Comparison of ENCODE assay signal across 9 mouse cellular contexts in the genomic region with DNA sequence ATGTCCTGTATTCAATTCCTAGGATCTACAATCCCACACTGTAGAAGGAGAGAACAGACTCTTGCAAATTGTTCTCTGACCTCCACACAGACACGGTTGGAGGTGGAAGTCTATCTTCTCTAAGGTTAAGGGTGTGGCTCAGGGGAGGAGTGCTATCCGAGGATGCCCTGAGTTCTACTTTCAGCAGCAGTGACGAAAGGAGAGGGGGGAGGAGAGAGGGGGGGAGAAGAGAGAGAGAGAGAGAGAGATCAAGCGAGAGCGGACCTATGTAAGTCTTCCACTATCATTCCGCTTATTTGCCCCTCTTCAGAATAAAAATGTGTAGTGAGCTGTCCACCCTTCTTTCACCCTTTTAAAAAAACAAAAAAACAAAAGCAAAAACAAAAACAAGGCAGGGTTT. TPM values are rescaled to one million over a fixed set of nuclear protein-coding genes. Genes with fewer than 3 reads are reported as not detected.
DNase-seq lines count a peak whose midpoint lies in the region; ATAC-seq and TF ChIP-seq lines count a peak whose summit lies in the region.
"Had no signal": no experiment of that assay in that cellular context is flagged by ENCODE, and none has a peak within 500 bp of the region (broad histone marks: within the 10 kb centered on the region; RNA-seq: fewer than 3 reads in every experiment).

No protein-coding gene starts in this region.

- H3K4me1 ChIP-seq in heart, postnatal 0 days (ENCODE audit: control insufficient read depth, insufficient read depth) = peaks cover 8% of the 10 kb centered on the region
- H3K4me1 ChIP-seq in hindbrain, embryonic 16.5 days (ENCODE audit: control insufficient read depth, insufficient read depth, low read depth, low read length) = peaks cover 4% of the 10 kb centered on the region
- H3K4me1 ChIP-seq in midbrain, embryonic 13.5 days (replicated peaks) = peaks cover 23% of the 10 kb centered on the region

- H3K9me3 ChIP-seq in heart, postnatal 0 days (replicated peaks; ENCODE audit: control insufficient read depth, low read length) = no peaks in the 10 kb centered on the region
- no peaks in the 10 kb centered on the region for H3K9me3 ChIP-seq in hindbrain, embryonic 16.5 days (ENCODE audit: control insufficient read depth, low read length)
- no peaks in the 10 kb centered on the region for H3K9me3 ChIP-seq in midbrain, embryonic 13.5 days

- H3K9ac ChIP-seq in heart, postnatal 0 days (replicated peaks; ENCODE audit: low read depth, low read length) = peak overlapping the region; percentile 18; the same call in 1 of the 2 replicates
- peak overlapping the region; percentile 59 for H3K9ac ChIP-seq in hindbrain, embryonic 16.5 days (ENCODE audit: low read depth, low read length)
- 0 out of 2 replicates have a peak overlapping the region, but pooled peaks have one; percentile 52 for H3K9ac ChIP-seq in midbrain, embryonic 13.5 days (replicated peaks)

- TF ChIP-seq EP300 in heart, postnatal 0 days (IDR thresholded peaks at IDR 0.05; ENCODE audit: low read depth) = no peak

- no peak for TF ChIP-seq CTCF in heart, postnatal 0 days (IDR thresholded peaks at IDR 0.05; ENCODE audit: low read depth)
- TF ChIP-seq CTCF in brain, embryonic 14.5 days (IDR thresholded peaks at IDR 0.05; ENCODE audit: borderline replicate concordance, extremely low read depth, insufficient read depth, insufficient read length) = no peak

- peak overlapping the region; percentile 61; the same call in 1 of the 2 replicates for H3K27ac ChIP-seq in heart, postnatal 0 days (ENCODE audit: low read depth)
- H3K27ac ChIP-seq in hindbrain, embryonic 16.5 days (ENCODE audit: low read depth, low read length) = peak overlapping the region; percentile 72
- H3K27ac ChIP-seq in midbrain, embryonic 13.5 days = peak overlapping the region; percentile 49

- WGBS in heart, postnatal 0 days = 46% methylated on average over 6 of the region's 6 CpGs
- WGBS in hindbrain, embryonic 16.5 days = 43% methylated on average over 6 of the region's 6 CpGs
- WGBS in midbrain, embryonic 13.5 days = 50% methylated on average over 6 of the region's 6 CpGs

- no peaks in the 10 kb centered on the region for H3K27me3 ChIP-seq in heart, postnatal 0 days (ENCODE audit: control insufficient read depth, insufficient read depth, low read length)
- no peaks in the 10 kb centered on the region; the same call in 1 of the 2 replicates for H3K27me3 ChIP-seq in hindbrain, embryonic 16.5 days (replicated peaks; ENCODE audit: control insufficient read depth, insufficient read depth, low read length)
- H3K27me3 ChIP-seq in midbrain, embryonic 13.5 days = peaks cover 30% of the 10 kb centered on the region
- H3K27me3 ChIP-seq: Patski had no signal

- DNase-seq in heart, postnatal 0 days (ENCODE audit: low spot score) = no peak
- no peak for DNase-seq in heart, postnatal 10 days
- peak; percentile 29 for DNase-seq in brain, embryonic 14.5 days (ENCODE audit: low read depth)
- DNase-seq in gastrocnemius, postnatal 10 days = no peak
- no peak for DNase-seq in spleen, adult 18-20 months
- no peak for DNase-seq in thymus, postnatal 4 days

- H3K36me3 ChIP-seq in heart, postnatal 0 days (replicated peaks; ENCODE audit: control insufficient read depth, insufficient read depth, low read length) = no peaks in the 10 kb centered on the region
- H3K36me3 ChIP-seq in hindbrain, embryonic 16.5 days (ENCODE audit: control insufficient read depth, insufficient read depth, low read length) = no peaks in the 10 kb centered on the region
- H3K36me3 ChIP-seq in midbrain, embryonic 13.5 days = no peaks in the 10 kb centered on the region

- peak overlapping the region; percentile 74 for H3K4me2 ChIP-seq in heart, postnatal 0 days (ENCODE audit: low read depth, low read length)
- H3K4me2 ChIP-seq in hindbrain, embryonic 16.5 days (ENCODE audit: low read length) = peak overlapping the region; percentile 58
- H3K4me2 ChIP-seq in midbrain, embryonic 13.5 days (replicated peaks) = peak overlapping the region; percentile 52

- TF ChIP-seq POLR2A in brain, embryonic 14.5 days (IDR thresholded peaks at IDR 0.05; ENCODE audit: borderline replicate concordance, extremely low read depth, insufficient read depth, insufficient read length, poor library complexity, severe bottlenecking) = no peak

- peak overlapping the region; percentile 82 for H3K4me3 ChIP-seq in heart, postnatal 0 days (ENCODE audit: low read depth, low read length)
- peak overlapping the region; percentile 65 for H3K4me3 ChIP-seq in hindbrain, embryonic 16.5 days (ENCODE audit: low read length)
- H3K4me3 ChIP-seq in midbrain, embryonic 13.5 days (replicated peaks) = peak overlapping the region; percentile 62

- ATAC-seq in heart, postnatal 0 days (ENCODE audit: insufficient read depth, low read depth) = no peak
- no peak for ATAC-seq in hindbrain, embryonic 16.5 days
- no peak for ATAC-seq in midbrain, embryonic 13.5 days

- intact Hi-C loops in heart, postnatal 10 days (cut with DNase I) = no loop called here

RNA-seq across cellular contexts. Expression of a gene that starts 8.2 kb away (rescaled TPM):
- 31.9 and 48.2 TPM in 2 replicates for total RNA-seq in heart, postnatal 0 days (2014; rRNA removed; ENCODE audit: low replicate concordance)
- polyA plus RNA-seq in heart, postnatal 0 days (2015; fragmentation: Nextera tagmentation; extraction: Ambion mirVana) = 22.7 and 23.6 TPM in 2 replicates
- total RNA-seq in heart, postnatal 10 days (2021) = 10 to 100 TPM; 37.0 to 37.2 TPM
- polyA plus RNA-seq in brain, embryonic 14.5 days (2012; rRNA removed) = 31.6 and 34.6 TPM in 2 replicates
- polyA plus RNA-seq in hindbrain, embryonic 16.5 days (2015; fragmentation: Nextera tagmentation; extraction: Ambion mirVana) = 37.4 and 40.3 TPM in 2 replicates
- 23.9 and 26.4 TPM in 2 replicates for polyA plus RNA-seq in midbrain, embryonic 13.5 days (2015; fragmentation: Nextera tagmentation; extraction: Ambion mirVana)
- 10 to 100 TPM; 56.3 to 60.9 TPM for total RNA-seq in gastrocnemius, postnatal 10 days (2021)

RNA-seq across cellular contexts. Expression of a gene that starts 22.3 kb away (rescaled TPM):
- total RNA-seq in heart, postnatal 0 days (2014; rRNA removed; ENCODE audit: low replicate concordance) = not detected in 2 replicates
- not detected in 2 replicates for polyA plus RNA-seq in heart, postnatal 0 days (2015; fragmentation: Nextera tagmentation; extraction: Ambion mirVana)
- total RNA-seq in heart, postnatal 10 days (2021) = not detected
- polyA plus RNA-seq in brain, embryonic 14.5 days (2012; rRNA removed) = 0.26 and 0.37 TPM in 2 replicates
- polyA plus RNA-seq in hindbrain, embryonic 16.5 days (2015; fragmentation: Nextera tagmentation; extraction: Ambion mirVana) = 0.11 and 0.16 TPM in 2 replicates
- not detected in 2 replicates for polyA plus RNA-seq in midbrain, embryonic 13.5 days (2015; fragmentation: Nextera tagmentation; extraction: Ambion mirVana)
- total RNA-seq in gastrocnemius, postnatal 10 days (2021) = under 1 TPM in 1 of 2 experiments, not detected in 1; 0.31 TPM
- polyA plus RNA-seq: Patski had no signal
